Mouse (Mus musculus) stomach, postnatal 0 days (tissue): ENCODE measurements around the gene Gramd1b.

Source experiments
- CTCF ChIP-seq: IDR thresholded peaks from 2 replicates; pipeline ENCODE4 v1.5.1; 2016; ENCODE audit warnings: antibody characterized with exemption, low read depth, mild to moderate bottlenecking, moderate library complexity
- EP300 ChIP-seq: optimal IDR thresholded peaks from 2 replicates; pipeline ENCODE3; 2016; ENCODE audit warnings: antibody characterized with exemption

DNA sequence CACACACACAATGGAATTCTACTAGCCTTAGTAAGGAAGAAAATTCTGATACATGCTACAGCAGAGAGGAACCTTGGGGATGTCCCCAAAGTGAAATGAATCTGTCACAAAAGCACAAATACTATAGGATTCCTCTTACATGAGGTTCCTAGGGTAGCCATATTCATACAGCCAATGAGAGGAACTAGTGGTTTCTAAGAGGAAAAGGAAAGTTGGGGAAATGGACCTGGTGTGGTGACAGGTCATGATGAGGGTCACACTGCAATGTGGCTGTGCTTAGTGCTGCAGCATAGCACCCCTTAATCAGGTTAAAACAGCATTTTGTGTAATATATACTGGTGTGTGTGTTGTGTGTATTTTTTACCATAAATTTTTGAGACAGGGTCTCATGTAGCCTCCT is 32.6 kb upstream of the Gramd1b start:
- no peak for TF ChIP-seq EP300
- no peak for TF ChIP-seq CTCF
